Mouse (Mus musculus) heart, embryonic 15.5 days (tissue): ENCODE measurements around the gene Ly6c1. TPM values are rescaled to one million over a fixed set of nuclear protein-coding genes. Genes with fewer than 3 reads are reported as not detected.
"Not testable (repeated sequence)": the region's sequence is repeated elsewhere in the genome, so short reads cannot be mapped to it uniquely, and the experiment has no call there.

Experiments
- ATAC-seq: fragments of 200-750 bp; cut with Nextera tagmentation; replicated peaks from 2 replicates; pipeline ENCODE4 v1.8.0; 2017; ENCODE audit warnings: low read depth, moderate TSS enrichment; ENCODE audit not compliant: insufficient number of reproducible peaks, insufficient read depth, low FRiP score
- H3K27ac ChIP-seq: fragments of 300-500 bp; sonication (generic); 2 replicates; pipeline ENCODE4 v1.5.1; 2015; ENCODE audit warnings: mild to moderate bottlenecking, inconsistent platforms
- H3K27me3 ChIP-seq: fragments of 300-500 bp; sonication (generic); 2 replicates; pipeline ENCODE4 v1.6.1; 2015; ENCODE audit warnings: inconsistent platforms
- H3K36me3 ChIP-seq: fragments of 300-500 bp; sonication (generic); 2 replicates; pipeline ENCODE4 v1.6.1; 2015; ENCODE audit warnings: mild to moderate bottlenecking, inconsistent platforms
- H3K4me1 ChIP-seq: fragments of 300-500 bp; sonication (generic); replicated peaks from 2 replicates; pipeline ENCODE4 v1.6.1; 2015; ENCODE audit warnings: inconsistent platforms
- H3K4me2 ChIP-seq: fragments of 300-500 bp; sonication (generic); 2 replicates; pipeline ENCODE4 v1.6.1; 2015; ENCODE audit warnings: inconsistent platforms, mild to moderate bottlenecking, moderate library complexity
- H3K4me3 ChIP-seq: fragments of 300-500 bp; sonication (generic); 2 replicates; pipeline ENCODE4 v1.5.1; 2015; ENCODE audit warnings: mild to moderate bottlenecking, inconsistent platforms
- H3K9ac ChIP-seq: fragments of 300-500 bp; sonication (generic); 2 replicates; pipeline ENCODE4 v1.6.1; 2015; ENCODE audit warnings: mild to moderate bottlenecking, inconsistent platforms
- H3K9me3 ChIP-seq: fragments of 300-500 bp; sonication (generic); replicated peaks from 2 replicates; pipeline ENCODE4 v1.6.1; 2016; ENCODE audit warnings: inconsistent platforms
- WGBS: fragments of 180-500 bp; shearing (Covaris S2); methylation state at CpG from one replicate; pipeline ENCODE4 v1.1.7; 2015; ENCODE audit warnings: mixed read lengths; 5-methylcytosine and 5-hydroxymethylcytosine counted together
- polyA plus RNA-seq: library from polyadenylated mRNA; unstranded; fragments of >200 nt; fragmentation: Nextera tagmentation; extraction: Ambion mirVana; gene quantifications from 2 replicates; pipeline ENCODE4 v1.2.1, GENCODE M21; 2015

The Ly6c1 gene
- 8.9 TPM in 2 replicates for polyA plus RNA-seq

DNA sequence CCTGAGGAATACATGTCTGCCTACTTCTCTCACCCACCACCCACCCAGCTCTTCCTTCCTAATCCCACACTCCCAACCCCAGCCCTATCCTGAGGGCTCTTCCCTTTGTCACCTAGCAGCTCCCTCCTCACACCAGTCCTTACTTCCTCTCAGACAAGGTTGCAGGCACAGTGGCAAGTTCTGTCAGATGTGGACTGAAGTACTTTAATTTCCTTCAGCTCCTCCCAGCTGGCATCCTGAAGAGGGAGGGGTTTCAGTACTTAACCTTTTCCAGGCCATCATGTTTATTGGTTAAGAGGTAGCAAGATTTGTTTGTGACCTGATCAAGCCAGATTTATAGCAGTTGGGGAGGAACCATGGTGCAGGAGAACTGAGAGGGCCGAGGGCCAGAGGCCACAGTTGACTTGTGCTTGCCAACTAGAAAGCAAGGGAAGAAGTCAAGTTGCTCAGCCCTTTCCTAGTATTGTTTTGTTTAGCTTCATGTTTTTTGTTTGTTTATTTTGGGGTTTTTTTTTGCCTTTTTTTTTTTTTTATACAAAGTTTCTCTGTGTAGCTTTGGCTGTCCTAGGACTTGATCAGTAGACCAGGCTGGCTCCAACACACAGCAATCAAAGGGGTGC lies at the start of gene Ly6c1:
Gene Ly6c1 (minus strand): TSS at position 189 of the 620 bp plus-strand sequence.
- not testable (repeated sequence) for H3K27ac ChIP-seq, H3K27me3 ChIP-seq, H3K36me3 ChIP-seq, H3K4me1 ChIP-seq, H3K9me3 ChIP-seq, H3K4me2 ChIP-seq, H3K9ac ChIP-seq, ATAC-seq, H3K4me3 ChIP-seq
- WGBS, result 75% methylated on average over 1 of the region's 1 CpGs

DNA sequence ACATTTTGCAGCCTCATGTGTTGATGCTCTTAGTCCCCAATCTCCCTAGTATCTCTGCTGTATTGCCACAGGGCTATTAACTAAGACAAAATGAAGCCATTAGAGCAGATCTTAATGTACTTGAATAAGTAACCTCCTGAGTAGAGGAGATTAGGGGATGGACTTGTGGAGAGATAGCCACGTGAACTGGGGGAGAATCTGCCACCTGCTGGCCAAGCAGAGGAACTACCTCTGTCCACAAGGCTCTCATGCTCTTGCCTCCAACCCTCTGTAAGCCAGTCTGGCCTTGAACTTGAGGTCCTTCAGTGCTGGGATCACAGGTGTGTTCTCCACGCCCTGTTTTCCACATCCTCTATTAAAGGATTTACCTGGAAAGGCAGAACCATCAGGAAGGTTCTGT lies 39.4 kb upstream of the Ly6c1 start:
- not testable (repeated sequence) for H3K36me3 ChIP-seq, H3K27ac ChIP-seq, H3K4me1 ChIP-seq, H3K9ac ChIP-seq, H3K4me3 ChIP-seq, H3K4me2 ChIP-seq, ATAC-seq, H3K9me3 ChIP-seq, H3K27me3 ChIP-seq
- WGBS, result 9% methylated on average over 2 of the region's 2 CpGs

DNA sequence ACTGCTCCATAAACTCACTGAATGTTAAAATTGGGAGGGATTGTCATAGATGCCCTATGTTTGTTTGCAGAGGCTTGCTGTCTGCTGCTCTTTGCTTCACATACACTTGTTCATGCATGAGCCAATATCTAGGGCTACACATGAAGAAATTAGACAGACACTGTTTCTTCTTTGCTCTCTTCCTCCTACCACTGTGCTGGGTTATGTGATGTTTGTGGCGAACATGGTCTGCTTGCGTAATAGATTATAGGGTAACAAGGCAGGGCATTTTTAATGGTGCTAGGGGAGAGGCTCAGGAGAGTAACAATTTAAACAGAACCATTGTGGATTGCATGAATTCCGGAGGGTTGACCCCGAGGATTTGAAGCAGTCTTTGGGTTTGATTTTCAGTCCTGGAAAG lies 21.3 kb upstream of the Ly6c1 start:
- 84% methylated on average over 4 of the region's 4 CpGs for WGBS
- no peaks in the 10 kb centered on the region for H3K4me1 ChIP-seq

DNA sequence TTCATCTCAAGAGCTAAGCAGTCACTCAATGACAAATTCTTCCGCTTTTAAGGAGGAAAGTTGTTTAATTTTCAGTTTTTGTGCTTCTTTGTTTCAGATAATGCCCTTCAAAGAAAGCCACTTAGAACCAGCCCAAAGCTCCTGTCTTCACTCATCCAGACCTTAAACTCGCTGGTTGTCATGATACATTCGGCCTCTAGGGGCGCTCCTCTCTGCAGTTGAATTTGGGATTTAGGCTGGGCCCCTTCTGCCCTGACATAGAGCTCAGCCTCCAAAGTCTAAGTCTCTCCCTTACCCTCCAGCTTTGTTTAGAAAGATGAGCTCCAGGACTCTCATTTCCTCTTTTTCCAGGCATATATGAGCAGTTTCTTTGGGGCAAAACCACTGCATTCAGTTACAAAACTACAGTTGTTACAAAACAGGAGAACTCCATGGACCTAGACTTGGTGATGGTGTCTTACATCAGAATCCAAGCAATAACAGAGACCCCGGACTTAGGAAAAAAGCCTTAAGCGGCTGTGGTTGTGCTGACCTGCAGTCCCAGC lies 13.5 kb upstream of the Ly6c1 start:
- not testable (repeated sequence) for ATAC-seq, H3K36me3 ChIP-seq, H3K9ac ChIP-seq, H3K27me3 ChIP-seq, H3K4me3 ChIP-seq, H3K27ac ChIP-seq, H3K4me1 ChIP-seq, H3K9me3 ChIP-seq, H3K4me2 ChIP-seq
- 32% methylated on average over 6 of the region's 6 CpGs for WGBS

More for the DNA sequence above, 21.3 kb upstream of the Ly6c1 start:
- Histone ChIP-seq H3K4me2 (no peak overlapping the region), H3K27me3 (no peaks in the 10 kb centered on the region), H3K4me3 (no peak overlapping the region), H3K36me3 (no peaks in the 10 kb centered on the region), H3K9ac (no peak overlapping the region), H3K27ac (no peak overlapping the region), H3K9me3 (no peaks in the 10 kb centered on the region)
- no peak for ATAC-seq

DNA sequence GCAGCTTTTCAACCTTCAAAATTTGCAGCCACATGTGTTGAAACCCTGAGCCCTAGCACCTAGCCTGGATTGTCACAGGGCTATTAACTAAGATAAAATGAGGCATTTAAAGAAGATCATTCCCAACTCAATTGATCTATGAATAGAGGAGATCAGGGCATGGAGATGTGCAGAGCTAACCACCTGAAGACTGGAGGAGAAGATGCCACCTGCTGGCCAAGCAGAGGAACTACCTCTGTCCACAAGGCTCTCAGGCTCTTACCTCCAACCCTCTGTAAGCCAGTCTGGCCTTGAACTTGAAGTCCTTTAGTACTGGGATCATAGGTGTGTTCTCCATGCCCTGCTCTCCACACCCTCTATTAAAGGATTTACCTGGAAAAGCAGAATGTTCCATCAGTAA lies 11.9 kb upstream of the Ly6c1 start:
- Histone ChIP-seq H3K27me3 (no peaks in the 10 kb centered on the region), H3K9me3 (no peaks in the 10 kb centered on the region), H3K4me1 (no peaks in the 10 kb centered on the region), H3K4me3 (no peak overlapping the region), H3K36me3 (no peaks in the 10 kb centered on the region), H3K9ac (no peak overlapping the region), H3K4me2 (no peak overlapping the region), H3K27ac (no peak overlapping the region)
- no peak for ATAC-seq

DNA sequence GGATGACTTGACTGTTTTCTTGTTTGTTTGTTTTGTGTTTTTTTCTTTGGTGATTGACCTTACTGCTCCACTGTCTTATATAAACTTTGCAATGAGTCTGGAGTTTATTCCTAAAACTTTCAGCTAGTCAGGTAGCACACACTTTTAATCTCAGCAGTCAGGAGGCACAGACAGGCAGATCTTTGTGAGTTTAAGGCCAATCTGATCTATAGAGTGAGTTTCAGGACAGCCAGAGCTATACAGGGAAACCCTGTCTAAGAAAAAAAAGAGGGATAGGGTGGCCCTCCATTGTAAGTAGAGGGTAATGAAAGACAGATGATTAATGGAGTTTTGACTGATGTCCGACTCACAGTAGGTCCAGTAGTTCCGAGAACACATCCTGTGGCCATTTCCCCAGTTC lies 7.4 kb upstream of the Ly6c1 start:
- H3K4me3 ChIP-seq, result no peak overlapping the region
- ATAC-seq, result no peak
- H3K36me3 ChIP-seq, result no peaks in the 10 kb centered on the region
- no peak overlapping the region for H3K9ac ChIP-seq
- no peak overlapping the region for H3K4me2 ChIP-seq
- no peaks in the 10 kb centered on the region for H3K4me1 ChIP-seq
- H3K27me3 ChIP-seq, result no peaks in the 10 kb centered on the region
- no peak overlapping the region for H3K27ac ChIP-seq
- WGBS, result 62% methylated on average over 2 of the region's 2 CpGs
- H3K9me3 ChIP-seq, result no peaks in the 10 kb centered on the region

DNA sequence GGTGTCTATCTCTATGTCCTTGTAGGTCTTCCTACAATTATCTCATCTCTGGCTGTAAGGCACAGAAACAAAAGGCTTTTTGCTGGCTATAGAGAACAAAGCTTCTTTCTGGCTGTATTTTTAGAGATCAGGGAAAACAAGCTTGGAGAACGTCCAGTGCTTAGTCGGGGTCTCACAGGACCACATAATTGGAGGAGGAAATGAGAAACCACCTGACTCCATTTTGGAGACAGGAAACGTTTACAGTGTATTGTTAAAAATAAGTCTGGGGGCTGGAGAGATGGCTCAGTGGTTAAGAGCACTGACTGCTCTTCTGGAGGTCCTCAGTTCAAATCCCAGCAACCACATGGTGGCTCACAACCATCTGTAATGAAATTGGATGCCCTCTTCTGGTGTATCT lies 6.8 kb upstream of the Ly6c1 start:
- H3K4me3 ChIP-seq, ATAC-seq, H3K27ac ChIP-seq, H3K4me1 ChIP-seq, H3K9ac ChIP-seq, H3K9me3 ChIP-seq, H3K4me2 ChIP-seq, H3K36me3 ChIP-seq, H3K27me3 ChIP-seq: not testable (repeated sequence)
- WGBS, result 41% methylated on average over 3 of the region's 3 CpGs

DNA sequence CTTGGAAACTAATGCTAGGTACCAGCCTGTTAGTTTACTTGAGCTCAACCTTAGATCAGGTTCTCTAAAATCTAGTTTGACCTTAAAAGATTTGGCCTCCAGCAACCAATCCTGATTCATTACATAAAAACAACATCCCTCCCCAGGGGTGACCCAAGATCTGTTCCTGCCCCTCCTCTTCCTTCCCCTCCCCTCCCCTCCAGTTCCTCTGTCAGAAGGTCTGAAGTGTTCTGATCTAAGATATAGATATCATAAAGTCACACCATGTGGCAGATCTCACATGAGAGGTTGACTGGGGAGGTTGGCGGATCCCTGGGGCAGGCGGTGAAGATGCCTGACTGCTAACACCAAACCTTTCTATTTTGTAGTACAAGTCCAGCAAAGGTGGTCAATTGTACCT lies 3.8 kb upstream of the Ly6c1 start:
- not testable (repeated sequence) for ATAC-seq

DNA sequence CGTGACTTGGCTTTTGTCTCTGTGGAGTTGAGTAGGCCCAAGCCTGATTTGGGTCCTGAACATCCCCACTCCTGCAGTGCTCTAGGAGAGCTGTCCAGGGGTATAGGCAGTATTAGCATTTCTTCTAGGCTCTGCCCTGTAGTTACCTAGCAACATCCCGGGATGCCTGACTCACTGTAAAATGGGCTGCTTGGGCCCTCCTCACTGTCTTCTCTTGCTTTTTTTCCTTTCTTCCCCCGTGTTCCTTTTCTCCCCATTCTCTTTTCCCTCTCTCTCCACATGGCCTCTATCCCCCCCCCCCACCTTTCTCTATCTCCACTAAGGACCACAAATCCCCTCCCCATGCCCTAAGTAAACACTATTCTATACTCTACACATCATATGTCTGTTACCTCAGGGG lies 2.5 kb upstream of the Ly6c1 start:
- not testable (repeated sequence) for H3K9me3 ChIP-seq, H3K4me1 ChIP-seq, ATAC-seq, H3K27me3 ChIP-seq, H3K27ac ChIP-seq, H3K4me3 ChIP-seq, H3K9ac ChIP-seq, H3K4me2 ChIP-seq, H3K36me3 ChIP-seq
- 42% methylated on average over 3 of the region's 3 CpGs for WGBS

More for the DNA sequence above, 3.8 kb upstream of the Ly6c1 start:
- not testable (repeated sequence) for H3K27ac ChIP-seq, H3K4me1 ChIP-seq, H3K9me3 ChIP-seq, H3K4me2 ChIP-seq, H3K4me3 ChIP-seq, H3K36me3 ChIP-seq, H3K27me3 ChIP-seq, H3K9ac ChIP-seq
- 77% methylated on average over 2 of the region's 2 CpGs for WGBS

DNA sequence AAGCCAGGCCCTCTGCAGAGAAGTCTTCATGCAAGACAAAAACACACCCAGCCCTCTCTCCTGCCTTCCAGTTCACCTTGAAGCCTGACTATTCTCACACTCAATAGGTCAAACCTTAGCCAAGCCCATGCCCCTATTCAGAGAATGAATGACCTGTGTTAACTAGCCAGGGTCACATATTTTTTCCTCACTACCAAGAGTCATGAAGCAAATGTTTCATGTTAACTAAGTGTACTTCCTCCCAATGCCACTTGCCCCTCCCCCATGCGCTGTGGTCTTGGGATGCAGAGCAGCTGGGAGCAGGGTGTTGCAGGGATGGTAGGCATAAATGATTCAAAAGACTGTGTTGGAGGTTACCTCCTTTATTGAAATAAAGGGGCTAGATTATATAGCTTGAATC lies 2.0 kb upstream of the Ly6c1 start:
- ATAC-seq, H3K4me2 ChIP-seq: not testable (repeated sequence)
- 93% methylated on average over 1 of the region's 1 CpGs for WGBS

DNA sequence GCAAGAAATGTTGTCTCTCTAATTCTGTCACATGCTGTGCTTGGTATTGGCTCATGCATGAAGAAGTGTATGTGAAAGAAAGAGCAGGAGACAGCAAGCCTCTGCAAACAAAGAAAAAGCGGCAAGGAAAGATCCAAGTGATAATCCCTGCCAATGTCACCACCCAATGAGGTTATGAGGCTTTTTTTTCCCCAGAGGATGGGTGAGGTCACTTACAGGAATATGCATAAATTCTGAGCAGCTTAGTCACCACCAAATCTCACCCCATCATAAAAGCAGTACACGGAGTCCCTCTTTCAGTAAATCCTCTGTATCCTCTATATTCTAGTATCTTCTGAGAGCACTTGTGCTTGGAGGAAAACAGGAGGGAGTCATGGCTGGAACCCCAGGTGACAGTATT lies 1.2 kb upstream of the Ly6c1 start:
- not testable (repeated sequence) for ATAC-seq, H3K27me3 ChIP-seq, H3K4me1 ChIP-seq, H3K36me3 ChIP-seq, H3K9ac ChIP-seq, H3K9me3 ChIP-seq, H3K4me3 ChIP-seq, H3K4me2 ChIP-seq, H3K27ac ChIP-seq
- WGBS, result 58% methylated on average over 2 of the region's 2 CpGs

More for the DNA sequence above, 2.0 kb upstream of the Ly6c1 start:
- not testable (repeated sequence) for H3K4me3 ChIP-seq, H3K9me3 ChIP-seq, H3K27ac ChIP-seq, H3K4me1 ChIP-seq, H3K36me3 ChIP-seq, H3K27me3 ChIP-seq, H3K9ac ChIP-seq

DNA sequence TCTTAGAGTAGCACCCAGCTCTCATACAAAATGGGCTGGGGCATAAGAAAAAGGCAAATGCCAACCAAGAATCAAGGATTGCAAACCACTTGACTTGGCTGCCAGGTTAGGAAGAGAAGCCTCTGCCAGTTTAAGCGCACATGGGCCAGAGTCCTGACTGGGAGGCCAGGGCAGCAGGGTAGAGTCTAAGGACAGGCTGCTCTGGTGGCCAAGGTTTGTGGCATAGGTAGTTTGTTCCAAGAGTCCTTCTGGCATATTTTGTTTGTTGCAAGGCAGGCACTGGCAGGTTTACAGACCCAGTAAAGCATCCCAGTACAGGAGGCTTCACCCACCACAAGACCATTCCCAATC lies 685 bp downstream of the Ly6c1 start:
- H3K27me3 ChIP-seq, H3K9ac ChIP-seq, H3K9me3 ChIP-seq, H3K27ac ChIP-seq, H3K4me3 ChIP-seq, H3K36me3 ChIP-seq, H3K4me1 ChIP-seq, ATAC-seq, H3K4me2 ChIP-seq: not testable (repeated sequence)
- WGBS, result 96% methylated on average over 1 of the region's 1 CpGs
